Mouse (Mus musculus) stomach, postnatal 0 days (tissue): ENCODE measurements around the gene Mmp2.

Source experiments
- CTCF ChIP-seq: IDR thresholded peaks from 2 replicates; pipeline ENCODE4 v1.5.1; 2016; ENCODE audit warnings: antibody characterized with exemption, low read depth, mild to moderate bottlenecking, moderate library complexity
- EP300 ChIP-seq: optimal IDR thresholded peaks from 2 replicates; pipeline ENCODE3; 2016; ENCODE audit warnings: antibody characterized with exemption

DNA sequence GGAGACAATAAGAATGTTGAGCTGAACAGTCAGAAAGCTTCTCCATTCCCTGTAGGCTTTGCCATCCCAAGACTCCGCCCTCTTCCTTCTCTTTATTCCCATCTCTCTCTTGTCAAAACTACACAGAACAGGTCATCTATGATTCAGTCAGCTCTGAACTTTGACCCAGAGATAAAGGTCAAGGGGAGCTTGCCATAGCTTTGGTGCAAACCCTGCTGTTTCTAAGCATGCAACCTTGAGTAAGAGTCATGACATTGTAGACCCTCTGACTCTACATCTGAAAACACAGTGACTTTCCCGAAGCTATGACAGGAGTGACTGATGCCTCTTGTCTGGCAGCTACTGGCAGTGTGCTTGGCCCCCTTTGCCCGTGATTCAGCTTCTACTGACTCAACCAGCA, 24.5 kb upstream of the Mmp2 start:
- TF ChIP-seq CTCF = no peak
- TF ChIP-seq EP300 = no peak
